Mouse (Mus musculus): Measurements from ENCODE around the gene Thrap3. TPM values are rescaled to one million over a fixed set of nuclear protein-coding genes. Genes with fewer than 3 reads are reported as not detected.
"Not testable (repeated sequence)": the region's sequence is repeated elsewhere in the genome, so short reads cannot be mapped to it uniquely, and the experiment has no call there.

Thrap3 gene
- total RNA-seq, 2 experiments from 2014 or later, result 215 to 361 TPM

DNA sequence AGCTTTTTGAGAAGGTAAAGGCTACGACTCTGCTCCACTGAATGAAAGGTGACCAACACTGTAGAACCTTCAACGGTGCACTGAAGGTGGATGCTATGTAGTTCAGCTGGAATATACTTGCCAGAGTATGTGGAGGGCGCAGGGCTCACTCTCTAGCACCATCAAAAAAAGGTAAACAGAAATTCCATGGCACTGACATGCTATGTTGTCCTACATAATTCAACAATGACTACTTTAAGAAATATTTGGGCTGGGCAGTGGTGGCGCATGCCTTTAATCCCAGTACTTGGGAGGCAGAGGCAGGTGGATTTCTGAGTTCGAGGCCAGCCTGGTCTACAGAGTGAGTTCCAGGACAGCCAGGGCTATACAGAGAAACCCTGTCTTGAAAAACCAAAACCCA is 31.8 kb downstream of the Thrap3 start:
- not testable (repeated sequence) for ATAC-seq (replicated peaks; ENCODE audit: poor library complexity, severe bottlenecking)

DNA sequence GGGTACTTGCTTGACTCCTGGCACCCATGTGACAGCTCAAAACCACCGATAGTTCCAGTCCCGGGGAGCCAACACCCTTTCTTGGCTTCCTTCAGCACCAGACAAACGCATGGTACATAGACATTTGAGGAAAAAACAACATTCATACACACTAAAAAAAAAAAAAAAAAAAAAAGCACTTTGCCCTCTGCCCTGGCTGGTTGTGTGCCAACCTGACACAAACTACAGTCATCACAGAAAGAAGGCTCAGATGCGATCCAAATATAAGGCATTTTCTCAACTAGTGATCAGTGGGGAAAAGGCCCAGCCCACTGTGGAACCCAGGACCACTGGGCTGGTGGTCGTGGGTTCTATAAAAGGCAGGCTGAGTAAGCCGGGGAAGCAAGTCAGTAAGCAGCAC is 33.7 kb downstream of the Thrap3 start:
- ATAC-seq (replicated peaks; ENCODE audit: poor library complexity, severe bottlenecking), result no peak

DNA sequence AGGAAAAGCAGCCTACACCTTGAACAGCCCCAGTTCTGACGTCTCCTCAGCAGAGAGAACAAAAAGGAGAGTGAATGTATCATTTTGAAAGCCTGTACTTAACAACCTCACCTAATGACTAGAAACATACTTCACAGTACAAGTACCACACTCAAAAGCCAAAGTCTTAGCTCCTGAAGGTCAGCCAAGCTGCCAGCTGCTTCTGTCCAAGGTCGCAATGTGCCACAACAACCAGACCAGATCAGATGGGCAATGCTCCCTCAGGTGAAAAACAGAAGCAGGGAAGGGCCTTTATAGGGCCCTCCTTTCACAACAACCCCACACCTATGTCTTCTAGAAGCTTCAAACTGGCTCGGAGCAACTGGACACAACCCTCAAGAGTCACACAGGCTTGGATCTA is 36.5 kb downstream of the Thrap3 start:
- no peak for ATAC-seq (replicated peaks; ENCODE audit: poor library complexity, severe bottlenecking)

DNA sequence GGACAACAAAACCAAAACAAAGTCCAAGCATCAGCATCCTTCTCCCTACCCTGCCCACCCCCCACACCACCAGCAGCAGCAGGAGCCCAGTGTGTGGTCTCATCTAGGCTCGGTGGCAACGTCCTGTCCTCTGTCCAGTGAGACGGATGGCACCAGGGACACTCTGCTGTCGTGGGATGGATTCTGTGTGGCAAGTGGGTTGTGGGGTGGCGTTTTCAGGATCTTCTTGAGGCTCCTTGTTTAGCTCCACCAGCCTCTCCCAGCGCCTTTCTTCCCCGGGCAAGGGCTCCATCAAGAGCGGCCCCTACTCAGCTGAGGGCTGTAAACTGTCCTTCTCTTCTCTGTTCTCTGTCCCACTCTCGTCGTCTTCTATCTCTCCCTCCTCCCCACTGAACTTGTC is 37.5 kb downstream of the Thrap3 start:
- not testable (repeated sequence) for ATAC-seq (replicated peaks; ENCODE audit: poor library complexity, severe bottlenecking)

DNA sequence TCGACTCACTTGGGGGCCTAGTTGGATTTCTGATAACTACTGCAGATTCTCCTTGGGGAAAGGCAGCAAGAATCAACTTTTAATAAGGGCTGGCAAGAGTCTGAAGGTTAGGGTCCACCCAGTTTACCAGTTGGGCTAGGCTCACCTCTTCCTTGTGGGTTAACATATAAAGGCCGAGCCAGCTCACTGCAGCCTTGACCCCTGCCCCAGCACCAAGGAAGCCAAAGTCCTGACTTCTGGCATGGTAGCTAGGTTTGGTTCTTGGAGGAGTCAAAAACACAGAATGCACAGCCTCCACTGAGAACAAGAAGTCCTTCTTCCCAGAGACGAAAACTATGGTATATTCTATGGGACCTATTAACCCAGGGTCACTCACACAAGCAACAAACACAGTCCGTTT is 38.9 kb downstream of the Thrap3 start:
- ATAC-seq (replicated peaks; ENCODE audit: poor library complexity, severe bottlenecking), result no peak

DNA sequence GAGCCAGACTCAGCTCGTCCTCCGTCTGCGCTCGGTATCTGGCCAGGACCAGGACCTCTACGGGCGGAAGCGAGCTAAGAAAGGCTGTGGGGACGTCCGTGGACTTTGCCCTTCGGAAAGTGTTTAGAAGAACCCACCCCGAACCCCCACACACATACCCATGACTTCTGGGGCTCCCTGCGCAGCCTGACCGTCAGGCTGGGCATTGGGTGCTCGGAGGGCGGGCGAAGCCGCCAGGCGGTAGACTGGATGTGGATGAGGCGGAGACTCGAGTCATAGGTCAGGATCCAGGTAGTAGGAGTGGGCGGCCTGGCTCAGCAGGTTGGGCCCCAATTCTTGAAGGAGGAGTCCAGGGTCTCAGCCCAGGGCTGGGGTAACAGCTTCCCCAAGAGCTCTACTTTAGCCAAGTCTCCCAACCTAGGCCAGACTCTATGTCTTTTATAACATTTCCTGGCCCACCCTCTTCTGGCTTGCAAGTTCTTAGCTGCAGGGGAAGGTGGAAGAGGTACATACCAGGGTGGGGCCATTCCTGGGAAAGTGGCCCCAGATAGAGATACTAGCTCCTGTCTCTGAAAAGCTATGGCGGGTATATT is 39.4 kb downstream of the Thrap3 start, which contains the start of gene Sh3d21:
Gene Sh3d21, minus strand, starts transcription at position 425 of the 593 bp plus-strand sequence.
- ATAC-seq (replicated peaks; ENCODE audit: poor library complexity, severe bottlenecking), result peak; percentile 21

DNA sequence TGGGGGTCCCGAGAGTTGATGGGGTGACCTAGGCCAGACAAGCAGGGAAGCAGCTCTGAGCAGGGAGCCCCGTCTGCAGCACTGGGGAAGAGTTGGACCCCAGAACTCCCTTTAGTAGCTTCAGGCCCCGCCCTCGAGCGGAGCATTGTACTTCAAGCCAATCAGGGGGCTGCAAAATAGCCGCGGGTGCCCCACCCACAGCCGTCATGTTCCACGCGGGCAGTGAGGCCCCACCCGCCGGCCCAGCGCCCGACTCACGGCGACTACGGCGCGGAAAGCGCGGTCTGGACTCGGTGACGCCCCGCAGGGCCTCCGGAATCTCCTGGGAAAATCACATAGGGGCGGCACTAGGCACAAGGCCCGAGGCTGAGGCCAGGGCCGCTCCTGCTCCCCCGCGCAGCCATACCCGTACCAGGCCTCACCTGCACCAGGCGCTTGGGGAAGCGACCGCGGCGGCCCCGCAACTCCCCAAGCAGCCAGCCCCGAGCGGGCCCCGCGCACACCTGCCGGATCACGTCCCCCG is 40.0 kb downstream of the Thrap3 start:
- ATAC-seq (replicated peaks; ENCODE audit: poor library complexity, severe bottlenecking), result peak; percentile 93

DNA sequence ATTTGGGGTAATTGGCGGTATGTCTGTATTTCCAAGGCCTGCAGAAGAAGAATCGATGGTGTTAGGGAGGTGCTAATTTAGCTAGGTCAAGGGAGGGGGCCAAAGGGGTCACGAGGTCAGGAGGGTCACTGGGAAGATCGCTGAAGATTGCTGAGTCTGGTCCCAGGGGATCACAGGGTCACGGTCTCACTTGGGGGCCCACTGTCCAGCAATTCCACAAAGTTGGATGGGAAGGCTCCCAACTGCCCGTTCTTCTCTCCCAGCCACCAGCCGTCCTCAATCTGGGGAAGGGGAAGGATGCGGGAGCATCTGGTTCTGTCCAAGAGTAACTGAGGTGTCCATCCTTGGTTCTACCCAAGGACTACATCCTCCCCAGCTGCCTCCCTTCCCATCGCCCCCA is 40.6 kb downstream of the Thrap3 start:
- ATAC-seq (replicated peaks; ENCODE audit: poor library complexity, severe bottlenecking), result no peak

DNA sequence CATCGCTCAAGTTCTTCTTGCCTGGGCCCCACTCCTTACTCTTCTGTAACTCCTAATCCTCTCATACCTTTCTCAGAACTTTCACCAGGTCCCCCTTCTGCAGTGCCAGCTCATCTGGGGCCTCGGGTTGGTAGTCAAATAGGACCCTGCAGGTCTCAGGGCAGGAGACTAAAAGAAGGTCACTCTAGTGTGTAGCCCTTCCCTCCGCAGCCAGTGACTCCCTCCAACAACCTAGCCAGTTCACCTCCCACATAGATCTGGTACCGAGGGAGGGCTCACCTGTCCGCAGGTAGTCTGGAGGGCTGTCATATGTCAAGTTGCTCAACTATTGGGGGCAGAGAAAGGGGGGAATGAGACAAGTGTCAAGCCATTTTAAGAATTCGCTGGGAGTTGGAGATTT is 41.1 kb downstream of the Thrap3 start:
- ATAC-seq (replicated peaks; ENCODE audit: poor library complexity, severe bottlenecking), result no peak

DNA sequence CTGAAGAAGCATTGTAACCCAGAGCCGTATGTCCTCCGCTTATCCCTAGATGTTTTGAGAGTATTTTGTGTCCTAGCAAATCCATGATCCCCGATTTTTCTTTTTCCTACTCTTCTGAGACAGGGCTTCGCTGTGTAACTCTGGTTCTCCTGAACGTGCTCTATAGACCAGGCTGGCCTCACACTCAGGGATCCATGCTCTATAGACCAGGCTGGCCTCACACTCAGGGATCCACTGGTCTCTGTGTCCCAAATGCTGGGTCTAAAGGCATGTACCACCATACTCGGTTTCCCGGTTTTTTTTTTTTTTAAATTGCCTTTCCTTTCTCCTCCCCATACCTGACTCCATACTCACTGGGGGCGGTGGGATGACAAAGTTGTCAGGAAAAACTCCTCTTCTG is 41.6 kb downstream of the Thrap3 start:
- ATAC-seq (replicated peaks; ENCODE audit: poor library complexity, severe bottlenecking), result no peak

DNA sequence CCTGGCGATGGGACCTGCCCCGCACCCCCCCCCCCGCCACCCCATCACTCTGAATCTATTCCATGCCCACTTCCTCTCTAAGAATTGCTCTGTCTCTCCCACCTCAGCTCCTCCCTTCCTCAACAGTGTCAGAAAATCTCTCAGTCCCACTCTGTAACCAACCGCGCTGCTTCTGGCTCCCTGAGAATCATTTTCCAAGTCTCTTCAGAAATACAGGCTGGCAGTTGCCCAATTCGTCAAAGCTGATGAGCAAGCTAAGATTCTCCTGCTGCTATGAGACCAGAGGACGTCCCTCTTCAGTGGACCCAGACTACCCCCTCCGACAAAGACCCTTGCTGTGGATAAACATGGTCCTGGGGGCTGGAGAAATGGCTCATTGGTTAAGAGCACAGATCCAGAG is 43.1 kb downstream of the Thrap3 start:
- no peak for ATAC-seq (replicated peaks; ENCODE audit: poor library complexity, severe bottlenecking)

DNA sequence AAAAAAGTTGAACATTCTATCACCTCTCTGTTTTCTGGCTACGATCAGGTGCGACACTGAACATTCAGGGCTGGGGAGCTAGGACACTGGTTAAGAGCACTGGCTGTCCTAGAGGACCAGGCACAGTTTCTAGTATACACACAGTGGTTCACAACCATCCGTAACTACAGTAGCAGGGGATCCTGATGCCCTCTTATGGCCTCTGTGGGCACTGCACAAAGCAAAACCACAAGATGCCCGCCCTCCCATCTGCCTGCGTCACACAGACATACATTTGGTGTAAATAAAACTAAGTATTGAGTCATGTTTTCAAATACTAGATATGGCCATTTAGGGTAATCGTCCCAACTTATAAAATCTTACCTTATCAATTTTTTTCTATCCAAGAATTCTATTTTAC is 45.0 kb downstream of the Thrap3 start:
- peak; percentile 46 for ATAC-seq (replicated peaks; ENCODE audit: poor library complexity, severe bottlenecking)

DNA sequence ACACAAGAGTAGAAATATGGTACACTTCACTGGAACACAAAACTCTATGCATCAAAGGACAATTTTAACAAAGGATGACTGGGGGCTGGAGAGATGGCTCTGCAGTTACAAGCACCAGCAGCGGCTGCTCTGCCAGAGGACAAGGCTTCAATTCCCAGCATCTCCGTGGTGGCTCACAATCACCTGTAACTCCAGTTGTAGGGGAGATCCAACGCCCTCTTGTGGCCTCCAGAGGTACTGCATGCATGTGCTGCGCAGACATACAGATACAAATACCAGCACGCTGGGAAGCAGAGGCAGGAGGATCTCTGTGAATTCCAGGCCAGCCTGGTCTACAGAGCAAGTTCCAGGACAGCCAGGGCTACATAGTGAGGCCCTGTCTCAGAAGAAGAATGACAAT is 45.9 kb downstream of the Thrap3 start:
- ATAC-seq (replicated peaks; ENCODE audit: poor library complexity, severe bottlenecking), result no peak; the same call in 1 of the 2 replicates

DNA sequence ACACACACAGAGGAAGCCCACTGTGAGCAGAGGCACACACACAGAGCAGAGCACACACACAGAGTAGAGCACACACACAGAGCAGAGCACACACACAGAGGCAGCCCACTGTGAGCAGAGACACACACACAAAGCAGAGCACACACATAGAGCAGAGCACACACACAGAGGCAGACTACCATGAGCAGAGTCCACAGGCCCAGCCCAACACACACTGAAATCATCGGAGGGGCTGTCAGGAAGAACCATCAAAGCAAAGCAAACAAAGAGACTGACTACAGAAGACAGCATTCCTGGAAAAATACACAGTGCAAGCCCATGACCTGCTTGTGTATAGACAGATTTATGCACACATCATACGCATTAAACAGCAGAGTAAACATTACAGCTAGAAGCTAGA is 46.7 kb downstream of the Thrap3 start:
- no peak for ATAC-seq (replicated peaks; ENCODE audit: poor library complexity, severe bottlenecking)

DNA sequence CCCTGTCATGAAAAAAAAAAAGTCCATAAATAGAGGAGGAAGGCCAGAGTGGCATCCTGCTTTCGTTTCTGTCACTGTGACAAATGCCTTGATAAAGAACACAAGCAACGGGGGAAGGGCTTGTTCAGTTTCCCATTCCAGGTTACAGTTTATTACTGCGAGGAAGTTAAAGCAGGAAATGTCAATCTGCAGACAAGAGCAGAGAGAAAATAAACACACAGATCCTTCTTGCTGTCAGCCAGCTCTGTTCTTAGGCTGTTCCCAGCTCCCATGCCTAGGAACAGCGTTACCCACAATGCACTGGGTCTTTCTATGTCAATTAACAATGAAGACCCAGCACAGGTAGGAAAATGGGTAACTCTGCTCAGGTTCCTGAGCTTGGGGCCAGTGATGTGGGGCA is 47.4 kb downstream of the Thrap3 start:
- no peak for ATAC-seq (replicated peaks; ENCODE audit: poor library complexity, severe bottlenecking)

DNA sequence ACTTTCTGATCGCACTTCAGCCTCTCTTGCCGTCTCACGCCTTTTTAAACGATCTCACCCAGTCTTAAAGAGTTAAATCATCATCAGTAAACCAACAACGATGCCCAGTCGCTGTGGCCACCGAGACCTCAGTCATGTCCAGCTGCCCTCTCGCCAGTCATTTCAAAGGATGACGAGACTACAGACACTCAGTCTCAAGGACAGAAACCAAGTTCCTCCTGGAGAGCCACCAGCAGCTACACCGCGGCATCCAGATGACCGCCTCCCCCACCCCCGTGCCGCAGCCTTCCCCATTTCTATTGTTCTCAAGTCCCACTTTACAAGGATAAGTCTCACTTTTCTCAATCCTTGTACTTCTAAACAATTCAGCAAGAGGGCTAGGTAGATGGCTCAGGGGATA is 49.7 kb downstream of the Thrap3 start:
- no peak for ATAC-seq (replicated peaks; ENCODE audit: poor library complexity, severe bottlenecking)

DNA sequence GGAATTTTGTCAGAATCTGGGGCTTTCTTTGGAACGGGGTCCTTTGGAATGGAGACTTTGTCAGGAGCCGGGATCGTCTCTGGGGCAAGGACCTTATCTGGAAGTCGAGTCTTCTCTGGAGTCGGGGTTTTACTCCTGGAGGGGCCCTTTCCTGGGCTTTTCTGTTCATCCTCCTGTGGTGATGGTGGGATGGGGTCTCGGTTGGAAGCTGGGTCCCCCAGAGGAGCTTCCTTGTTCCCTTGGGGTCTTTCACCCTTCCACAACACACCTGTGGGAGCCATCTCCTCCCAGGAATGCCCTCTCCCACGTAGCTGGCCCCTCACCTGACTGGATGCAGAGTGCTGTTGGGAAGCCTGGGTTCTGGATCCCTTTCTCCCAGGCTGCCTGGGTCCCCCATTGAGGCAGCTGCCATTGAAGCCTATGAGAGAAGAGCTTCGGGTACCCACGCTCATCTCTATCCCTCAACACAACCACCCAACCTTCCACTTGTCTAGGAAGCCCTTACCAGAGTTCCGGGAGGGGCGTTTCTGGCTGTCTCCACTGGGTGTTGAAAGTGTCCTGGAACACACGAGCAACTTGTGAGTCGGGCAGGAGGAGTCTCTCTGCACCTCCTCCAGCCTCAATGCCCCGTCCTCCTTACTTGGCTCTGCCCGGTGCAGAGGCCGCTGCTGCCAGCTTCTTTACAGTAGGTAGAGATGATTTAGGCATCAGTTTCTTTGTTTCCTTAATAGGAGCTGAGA is 50.7 kb downstream of the Thrap3 start:
- no peak for ATAC-seq (replicated peaks; ENCODE audit: poor library complexity, severe bottlenecking)

DNA sequence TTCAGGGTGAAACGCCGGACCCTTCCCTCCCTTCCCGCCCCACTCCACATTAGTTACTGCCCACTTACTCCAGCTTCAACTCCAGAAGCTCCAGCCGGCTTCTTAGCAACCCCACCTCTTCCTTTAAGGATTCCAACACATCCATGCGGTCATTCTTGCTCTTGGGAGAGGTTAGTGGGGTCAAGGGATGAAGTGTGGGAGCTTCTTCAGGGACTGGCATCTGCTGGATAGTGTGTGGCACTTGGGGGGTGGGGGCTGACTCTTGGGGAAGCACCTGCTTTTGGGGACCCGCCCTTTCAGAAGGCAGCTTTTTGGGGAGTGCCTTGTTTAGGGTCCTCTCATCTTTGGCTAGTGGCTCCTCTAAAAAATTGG is 51.6 kb downstream of the Thrap3 start:
- no peak for ATAC-seq (replicated peaks; ENCODE audit: poor library complexity, severe bottlenecking)

DNA sequence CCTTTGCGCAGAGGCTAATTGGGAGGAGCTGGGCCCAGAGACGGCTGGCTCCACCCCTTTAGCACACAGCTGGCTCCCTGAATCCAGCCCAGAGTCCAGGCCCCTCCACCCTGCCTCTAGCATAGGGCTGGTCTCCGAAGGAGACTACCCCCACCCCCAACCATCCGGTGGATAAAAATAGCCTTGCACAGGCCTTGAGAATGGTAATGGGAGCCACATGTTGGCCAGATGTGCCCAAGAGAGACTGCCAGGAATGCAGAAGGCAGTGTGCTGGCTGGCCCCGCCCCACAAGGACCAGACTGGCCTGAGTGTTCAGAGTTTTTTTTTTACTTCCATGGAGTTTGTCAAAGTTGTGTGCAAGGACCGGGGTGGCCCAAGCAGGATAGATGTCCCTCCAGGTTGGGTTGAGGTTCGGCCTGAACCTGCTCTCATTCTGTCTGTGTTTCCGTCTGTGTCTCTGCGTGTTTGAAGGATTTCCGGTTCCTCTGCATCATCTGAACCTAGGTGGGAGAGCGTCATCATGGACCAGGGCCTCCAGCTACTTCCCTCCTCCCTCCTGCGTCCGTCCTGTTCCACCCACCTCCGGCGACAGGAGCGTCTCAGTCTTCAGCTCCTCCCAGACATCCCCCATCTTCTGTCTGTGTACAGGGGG is 52.1 kb downstream of the Thrap3 start:
- no peak for ATAC-seq (replicated peaks; ENCODE audit: poor library complexity, severe bottlenecking)

DNA sequence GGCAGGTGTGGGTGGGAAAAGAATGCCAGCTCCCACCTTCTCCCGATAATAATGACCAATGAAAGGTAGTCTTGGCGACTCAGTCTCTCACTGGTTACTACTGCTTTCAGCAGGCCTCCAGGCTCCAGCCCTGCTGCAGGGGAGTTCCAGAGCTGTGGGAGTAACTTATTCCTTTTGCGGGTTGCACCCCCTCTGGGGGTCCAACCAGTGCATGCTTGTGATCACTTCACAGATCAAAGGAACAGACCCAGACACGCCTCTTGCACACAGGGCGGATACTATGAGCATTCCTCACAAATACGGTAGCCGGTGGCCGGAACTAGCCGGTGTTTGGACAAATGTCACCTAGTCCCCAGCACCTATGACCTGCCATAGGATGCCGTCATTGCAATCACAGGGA is 52.8 kb downstream of the Thrap3 start:
- ATAC-seq (replicated peaks; ENCODE audit: poor library complexity, severe bottlenecking), result no peak

DNA sequence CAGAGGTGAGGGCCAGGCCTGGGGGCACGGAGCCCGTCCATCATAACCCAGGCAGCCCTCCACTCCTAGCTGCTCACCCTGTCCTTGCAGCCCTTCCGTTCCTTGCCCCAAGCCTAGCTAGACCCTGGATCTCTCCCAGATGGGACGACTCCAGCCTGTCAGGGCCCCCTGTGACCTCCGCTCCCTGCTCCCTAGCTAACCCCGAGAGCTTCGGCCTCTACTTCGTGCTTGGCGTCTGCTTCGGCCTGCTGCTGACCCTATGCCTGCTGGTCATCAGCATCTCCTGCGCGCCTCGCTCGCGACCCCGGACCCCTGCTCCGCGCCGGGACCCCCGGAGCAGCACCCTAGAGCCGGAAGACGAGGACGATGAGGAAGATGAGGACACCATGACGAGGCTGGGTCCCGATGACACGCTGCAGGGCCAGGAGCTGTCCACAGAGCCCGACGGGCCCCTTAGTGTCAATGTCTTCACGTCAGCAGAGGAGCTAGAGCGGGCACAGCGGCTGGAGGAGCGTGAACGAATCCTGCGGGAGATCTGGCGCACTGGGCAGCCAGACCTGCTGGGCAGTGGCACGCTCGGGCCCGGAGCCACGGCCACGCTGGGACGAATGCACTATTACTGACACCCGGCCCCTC is 53.4 kb downstream of the Thrap3 start:
- no peak for ATAC-seq (replicated peaks; ENCODE audit: poor library complexity, severe bottlenecking)
